Mouse (Mus musculus) midbrain, embryonic 16.5 days (tissue): ENCODE results near the gene Fggy. TPM values are rescaled to one million over a fixed set of nuclear protein-coding genes. Genes with fewer than 3 reads are reported as not detected.

ENCODE experiments used
- ATAC-seq: fragments of 200-750 bp; cut with Nextera tagmentation; 2 replicates; pipeline ENCODE4 v1.8.0; 2017; ENCODE audit warnings: moderate TSS enrichment
- H3K27ac ChIP-seq: fragments of 300-500 bp; sonication (generic); 2 replicates; pipeline ENCODE4 v1.5.1; 2014; ENCODE audit warnings: mild to moderate bottlenecking, low read length, mixed read lengths
- H3K27me3 ChIP-seq: fragments of 300-500 bp; sonication (generic); 2 replicates; pipeline ENCODE4 v1.6.1; 2014; ENCODE audit warnings: low read depth, low read length, mixed read lengths; ENCODE audit not compliant: control insufficient read depth, insufficient read depth
- H3K36me3 ChIP-seq: fragments of 300-500 bp; sonication (generic); 2 replicates; pipeline ENCODE4 v1.6.1; 2014; ENCODE audit warnings: mild to moderate bottlenecking, low read length, moderate library complexity, mixed read lengths; ENCODE audit not compliant: control insufficient read depth, insufficient read depth
- H3K4me1 ChIP-seq: fragments of 300-500 bp; sonication (generic); 2 replicates; pipeline ENCODE4 v1.6.1; 2014; ENCODE audit warnings: mild to moderate bottlenecking, low read length, mixed read lengths; ENCODE audit not compliant: control insufficient read depth, insufficient read depth
- H3K4me2 ChIP-seq: fragments of 300-500 bp; sonication (generic); 2 replicates; pipeline ENCODE4 v1.6.1; 2014; ENCODE audit warnings: mild to moderate bottlenecking, low read length, mixed read lengths
- H3K4me3 ChIP-seq: fragments of 300-500 bp; sonication (generic); 2 replicates; pipeline ENCODE4 v1.5.1; 2014; ENCODE audit warnings: low read depth, mild to moderate bottlenecking, low read length, moderate library complexity, mixed read lengths
- H3K9ac ChIP-seq: fragments of 300-500 bp; sonication (generic); 2 replicates; pipeline ENCODE4 v1.6.1; 2014; ENCODE audit warnings: low read depth, low read length, mixed read lengths
- H3K9me3 ChIP-seq: fragments of 300-500 bp; sonication (generic); replicated peaks from 2 replicates; pipeline ENCODE4 v1.6.1; 2014; ENCODE audit warnings: mild to moderate bottlenecking, low read length, mixed read lengths; ENCODE audit not compliant: control insufficient read depth, poor library complexity, severe bottlenecking
- WGBS: fragments of 180-500 bp; shearing (Covaris S2); extraction: QIAGEN DNeasy Blood & Tissue Kit; methylation state at CpG from one replicate; pipeline ENCODE4 v1.1.7; 2014; 5-methylcytosine and 5-hydroxymethylcytosine counted together
- polyA plus RNA-seq: library from polyadenylated mRNA; unstranded; fragments of >200 nt; fragmentation: Nextera tagmentation; extraction: Ambion mirVana; gene quantifications from 2 replicates; pipeline ENCODE4 v1.2.1, GENCODE M21; 2015

Gene Fggy
- polyA plus RNA-seq, 1 experiment from 2014 or later = 5.9 TPM

- no peak overlapping the region for H3K9ac ChIP-seq
- ATAC-seq = no peak
- 93% methylated on average over 3 of the region's 3 CpGs for WGBS
These were observed 309.8 kb downstream of the Fggy start for GRCm38 (mm10) chr4:95867103-95867502.

GRCm38 (mm10) chr4:95868348-95868747 is 311.0 kb downstream of the Fggy start:
- no peak overlapping the region for H3K4me2 ChIP-seq
- 79% methylated on average over 6 of the region's 6 CpGs for WGBS
- H3K27ac ChIP-seq = no peak overlapping the region
- H3K9me3 ChIP-seq = no peaks in the 10 kb centered on the region
- no peaks in the 10 kb centered on the region for H3K36me3 ChIP-seq
- ATAC-seq = no peak
- H3K9ac ChIP-seq = no peak overlapping the region
- no peak overlapping the region for H3K4me3 ChIP-seq
- H3K4me1 ChIP-seq = no peaks in the 10 kb centered on the region
- no peaks in the 10 kb centered on the region for H3K27me3 ChIP-seq

More at GRCm38 (mm10) chr4:95867103-95867502, 309.8 kb downstream of the Fggy start:
- Histone ChIP-seq H3K36me3 (no peaks in the 10 kb centered on the region), H3K27me3 (no peaks in the 10 kb centered on the region), H3K4me1 (no peaks in the 10 kb centered on the region), H3K4me2 (no peak overlapping the region), H3K9me3 (no peaks in the 10 kb centered on the region), H3K27ac (no peak overlapping the region), H3K4me3 (no peak overlapping the region)

GRCm38 (mm10) chr4:95871216-95871881 is 314.0 kb downstream of the Fggy start:
- peak; percentile 75; the same call in 1 of the 2 replicates for ATAC-seq

GRCm38 (mm10) chr4:95875896-95876295 is 318.6 kb downstream of the Fggy start:
- Histone ChIP-seq H3K27me3 (no peaks in the 10 kb centered on the region), H3K27ac (no peak overlapping the region), H3K4me1 (no peaks in the 10 kb centered on the region), H3K4me2 (no peak overlapping the region), H3K36me3 (no peaks in the 10 kb centered on the region), H3K4me3 (no peak overlapping the region), H3K9me3 (no peaks in the 10 kb centered on the region), H3K9ac (no peak overlapping the region)
- WGBS = 87% methylated on average over 4 of the region's 4 CpGs
- ATAC-seq = no peak

More at GRCm38 (mm10) chr4:95871216-95871881, 314.0 kb downstream of the Fggy start:
- Histone ChIP-seq H3K4me1 (no peaks in the 10 kb centered on the region), H3K27me3 (no peaks in the 10 kb centered on the region), H3K4me3 (no peak overlapping the region), H3K4me2 (no peak overlapping the region), H3K36me3 (no peaks in the 10 kb centered on the region), H3K9me3 (no peaks in the 10 kb centered on the region), H3K27ac (no peak overlapping the region), H3K9ac (no peak overlapping the region)
- WGBS = 31% methylated on average over 6 of the region's 6 CpGs

GRCm38 (mm10) chr4:95877436-95877835 is 320.1 kb downstream of the Fggy start:
- ATAC-seq = no peak
- H3K9me3 ChIP-seq = no peaks in the 10 kb centered on the region
- H3K4me3 ChIP-seq = no peak overlapping the region
- 95% methylated on average over 4 of the region's 4 CpGs for WGBS
- no peaks in the 10 kb centered on the region for H3K27me3 ChIP-seq
- H3K36me3 ChIP-seq = no peaks in the 10 kb centered on the region
- no peak overlapping the region for H3K27ac ChIP-seq
- no peak overlapping the region for H3K9ac ChIP-seq
- no peaks in the 10 kb centered on the region for H3K4me1 ChIP-seq
- no peak overlapping the region for H3K4me2 ChIP-seq

- no peaks in the 10 kb centered on the region for H3K9me3 ChIP-seq
- whole genome bisulfite sequencing = 64% methylated on average over 4 of the region's 4 CpGs
- H3K4me1 ChIP-seq = no peaks in the 10 kb centered on the region
- no peak overlapping the region for H3K4me2 ChIP-seq
- no peak overlapping the region for H3K9ac ChIP-seq
- ATAC-seq = no peak
- no peak overlapping the region for H3K4me3 ChIP-seq
- no peak overlapping the region for H3K27ac ChIP-seq
- H3K27me3 ChIP-seq = no peaks in the 10 kb centered on the region
- H3K36me3 ChIP-seq = no peaks in the 10 kb centered on the region
These were observed 324.5 kb downstream of the Fggy start for GRCm38 (mm10) chr4:95881751-95882350.

GRCm38 (mm10) chr4:95884184-95885145 is 327.2 kb downstream of the Fggy start:
- no peaks in the 10 kb centered on the region for H3K36me3 ChIP-seq
- no peak for ATAC-seq
- H3K4me3 ChIP-seq = no peak overlapping the region
- no peaks in the 10 kb centered on the region for H3K4me1 ChIP-seq
- H3K27me3 ChIP-seq = no peaks in the 10 kb centered on the region
- 87% methylated on average over 4 of the region's 4 CpGs for WGBS
- no peak overlapping the region for H3K27ac ChIP-seq
- H3K9ac ChIP-seq = no peak overlapping the region
- no peak overlapping the region for H3K4me2 ChIP-seq
- H3K9me3 ChIP-seq = no peaks in the 10 kb centered on the region

- H3K4me3 ChIP-seq = no peak overlapping the region
- whole genome bisulfite sequencing = 88% methylated on average over 2 of the region's 2 CpGs
- no peak for ATAC-seq
- H3K9me3 ChIP-seq = no peaks in the 10 kb centered on the region
- no peak overlapping the region for H3K27ac ChIP-seq
- H3K9ac ChIP-seq = no peak overlapping the region
- no peak overlapping the region for H3K4me2 ChIP-seq
- H3K27me3 ChIP-seq = no peaks in the 10 kb centered on the region
- H3K36me3 ChIP-seq = no peaks in the 10 kb centered on the region
- no peaks in the 10 kb centered on the region for H3K4me1 ChIP-seq
These were observed 338.0 kb downstream of the Fggy start for GRCm38 (mm10) chr4:95895199-95895754.
